Mouse (Mus musculus) liver, adult 2 months (tissue): ENCODE data around the gene Iqgap2. TPM values are rescaled to one million over a fixed set of nuclear protein-coding genes. Genes with fewer than 3 reads are reported as not detected.

Experiments
- DNase-seq: peaks from one replicate; pipeline ENCODE4 v3.0.0-alpha.2; 2011; ENCODE audit warnings: low read depth, low spot score; ENCODE audit errors: extremely low read depth
- H3K27ac ChIP-seq: fragments of 200-500 bp; replicated peaks from 2 replicates; pipeline ENCODE4 v1.5.1; 2012; ENCODE audit warnings: low read depth, mild to moderate bottlenecking, control low read depth, inconsistent platforms, low read length; ENCODE audit not compliant: insufficient read depth
- H3K27me3 ChIP-seq: fragments of 200-500 bp; 2 replicates; pipeline ENCODE4 v1.6.1; 2012; ENCODE audit warnings: mild to moderate bottlenecking, moderate library complexity, low read length, inconsistent platforms; ENCODE audit not compliant: control insufficient read depth, insufficient read depth
- H3K36me3 ChIP-seq: fragments of 200-500 bp; 2 replicates; pipeline ENCODE4 v1.6.1; 2012; ENCODE audit warnings: low read length, inconsistent platforms; ENCODE audit not compliant: control insufficient read depth, insufficient read depth
- H3K4me1 ChIP-seq: fragments of 200-500 bp; 2 replicates; pipeline ENCODE4 v1.6.1; 2011; ENCODE audit warnings: low read length; ENCODE audit not compliant: control insufficient read depth, insufficient read depth
- H3K4me3 ChIP-seq: fragments of 200-500 bp; 2 replicates; pipeline ENCODE4 v1.5.1; 2011; ENCODE audit warnings: low read depth, mild to moderate bottlenecking, control low read depth, low read length, moderate library complexity; ENCODE audit not compliant: insufficient read depth
- H3K79me2 ChIP-seq: fragments of 200-500 bp; 2 replicates; pipeline ENCODE4 v1.6.1; 2012; ENCODE audit warnings: inconsistent platforms, mild to moderate bottlenecking, low read length, moderate library complexity; ENCODE audit not compliant: control insufficient read depth, insufficient read depth
- H3K9ac ChIP-seq: fragments of 200-500 bp; 2 replicates; pipeline ENCODE4 v1.6.1; 2012; ENCODE audit warnings: low read depth, mild to moderate bottlenecking, control low read depth, inconsistent platforms, low read length
- CTCF ChIP-seq: fragments of 200-500 bp; IDR thresholded peaks from 2 replicates; pipeline ENCODE4 v1.5.1; 2011; ENCODE audit warnings: low read depth, low read length, control low read depth
- POLR2A ChIP-seq: fragments of 200-500 bp; IDR thresholded peaks from 2 replicates; pipeline ENCODE4 v1.6.1; 2011; ENCODE audit warnings: low read length, control low read depth; ENCODE audit not compliant: insufficient read depth; ENCODE audit errors: extremely low read depth
- whole genome bisulfite sequencing: fragments of 180-500 bp; shearing (Covaris S2); methylation state at CpG from one replicate; pipeline ENCODE4 v1.1.7; 2018; 5-methylcytosine and 5-hydroxymethylcytosine counted together
- polyA plus RNA-seq: library from polyadenylated mRNA; depleted of rRNA; stranded (reverse); fragments of >200 nt; gene quantifications from 2 replicates; pipeline ENCODE4 v1.2.3, GENCODE M21; 2012
- total RNA-seq: library from RNA; depleted of rRNA; stranded (reverse); fragments of >200 nt; gene quantifications from 2 replicates; pipeline ENCODE4 v1.2.3, GENCODE M21; 2014

The Iqgap2 gene
- total and polyA plus RNA-seq, 2 experiments: 21.4 to 189 TPM

DNA sequence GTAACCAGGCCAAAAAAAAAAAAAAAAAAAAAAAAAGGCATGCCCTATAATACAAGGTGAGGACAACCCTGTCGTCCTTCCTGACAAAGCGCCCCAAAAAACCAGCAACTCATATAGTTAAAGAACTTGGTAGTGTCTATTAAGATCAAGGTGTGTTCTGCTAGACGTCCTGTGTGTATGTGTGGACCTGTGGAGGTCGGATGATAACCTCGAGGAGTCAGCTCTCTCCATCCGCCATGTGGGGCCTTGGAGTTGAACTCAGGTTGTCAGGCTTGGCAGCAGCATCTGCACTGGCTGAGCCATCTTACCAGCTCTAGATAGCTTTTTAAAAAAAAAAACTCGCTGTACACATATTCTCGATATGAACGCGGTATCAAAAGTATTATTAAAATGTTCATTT is 2.4 kb downstream of the Iqgap2 start:
- WGBS: 56% methylated on average over 10 of the region's 10 CpGs
- peaks cover 43% of the 10 kb centered on the region for H3K4me1 ChIP-seq

DNA sequence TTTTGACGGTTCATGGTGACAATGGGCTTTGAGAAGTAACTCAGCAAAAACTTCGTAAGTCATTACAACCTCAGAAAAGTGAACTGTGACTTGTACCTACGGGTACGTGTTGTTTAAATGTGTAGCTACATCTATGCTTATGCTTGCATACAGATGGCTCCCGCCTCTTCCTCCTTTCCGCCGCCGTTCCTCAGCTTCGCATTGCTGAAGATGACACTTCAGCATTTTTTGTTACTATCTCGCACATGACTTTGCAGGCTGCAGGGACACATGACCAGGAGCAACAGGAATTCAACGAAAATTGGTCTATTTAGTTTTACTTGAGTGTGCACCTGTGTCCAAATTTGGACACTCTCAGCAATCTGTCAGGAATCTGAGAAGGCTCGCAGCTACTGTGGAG is 3.1 kb downstream of the Iqgap2 start:
- Histone ChIP-seq H3K4me3 (no peak overlapping the region), H3K27ac (peak overlapping the region; percentile 45; the same call in 1 of the 2 replicates), H3K27me3 (no peaks in the 10 kb centered on the region), H3K36me3 (no peaks in the 10 kb centered on the region; the same call in 1 of the 2 replicates), H3K4me1 (peaks cover 48% of the 10 kb centered on the region), H3K9ac (no peak overlapping the region), H3K79me2 (peaks cover 40% of the 10 kb centered on the region)
- DNase-seq: peak; percentile 29
- TF ChIP-seq POLR2A (no peak), CTCF (no peak)
- 72% methylated on average over 12 of the region's 12 CpGs for WGBS

More for the DNA sequence above, 2.4 kb downstream of the Iqgap2 start:
- H3K4me3 ChIP-seq: no peak overlapping the region
- 0 out of 2 replicates have a peak overlapping the region, but pooled peaks have one; percentile 20 for H3K9ac ChIP-seq
- no peaks in the 10 kb centered on the region; the same call in 1 of the 2 replicates for H3K36me3 ChIP-seq
- TF ChIP-seq POLR2A (no peak), CTCF (no peak)
- H3K27ac ChIP-seq: 0 out of 2 replicates have a peak overlapping the region, but pooled peaks have one; percentile 15
- H3K79me2 ChIP-seq: peaks cover 34% of the 10 kb centered on the region
- peak; percentile 55 for DNase-seq
- H3K27me3 ChIP-seq: no peaks in the 10 kb centered on the region

DNA sequence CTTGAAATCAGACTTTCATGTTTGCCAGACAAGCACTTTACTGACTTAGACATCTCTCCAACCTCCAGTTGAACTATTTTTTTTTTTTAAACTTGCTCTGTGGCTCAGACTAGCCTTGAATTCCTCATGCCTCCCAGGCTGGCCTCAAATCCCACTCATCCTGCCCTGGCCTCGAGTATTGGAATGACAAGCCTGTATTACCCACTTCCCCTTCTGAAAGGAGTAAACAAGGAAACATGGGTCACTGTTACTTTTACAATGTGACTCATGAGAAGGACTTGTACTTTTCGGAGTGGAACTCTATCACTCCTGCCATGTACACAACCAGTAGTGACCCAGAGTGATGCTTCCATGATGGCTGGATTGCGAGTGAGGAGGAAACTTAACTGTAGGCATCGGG is 3.6 kb downstream of the Iqgap2 start:
- TF ChIP-seq POLR2A (no peak), CTCF (no peak)
- peak; percentile 42 for DNase-seq
- Histone ChIP-seq H3K36me3 (no peaks in the 10 kb centered on the region; the same call in 1 of the 2 replicates), H3K27ac (peak overlapping the region; percentile 45), H3K27me3 (no peaks in the 10 kb centered on the region), H3K4me1 (peaks cover 48% of the 10 kb centered on the region), H3K4me3 (no peak overlapping the region), H3K9ac (no peak overlapping the region; the same call in 1 of the 2 replicates), H3K79me2 (peaks cover 40% of the 10 kb centered on the region)
- 51% methylated on average over 4 of the region's 4 CpGs for whole genome bisulfite sequencing

DNA sequence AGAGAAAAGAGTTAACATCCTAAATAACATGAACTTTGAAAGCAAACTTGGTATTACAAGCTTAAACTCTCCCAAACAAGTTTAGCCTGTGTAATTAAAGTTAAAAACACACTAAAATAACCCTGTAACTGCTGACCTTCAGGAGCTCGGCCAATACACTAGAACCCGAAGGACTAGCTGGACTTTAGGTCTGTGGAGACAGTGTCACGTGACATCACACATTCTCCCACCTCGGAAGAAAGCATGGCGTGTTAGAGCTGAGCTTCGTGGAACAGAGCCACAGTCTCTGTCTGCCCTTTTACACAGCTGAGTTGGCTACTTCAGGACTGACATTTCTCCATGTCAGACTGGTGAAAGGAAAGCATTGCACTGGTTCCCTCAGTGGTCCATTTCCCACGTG is 4.3 kb downstream of the Iqgap2 start:
- no peaks in the 10 kb centered on the region; the same call in 1 of the 2 replicates for H3K36me3 ChIP-seq
- H3K27me3 ChIP-seq: no peaks in the 10 kb centered on the region
- H3K4me3 ChIP-seq: no peak overlapping the region
- no peak overlapping the region for H3K9ac ChIP-seq
- WGBS: 36% methylated on average over 7 of the region's 7 CpGs
- peaks cover 54% of the 10 kb centered on the region for H3K4me1 ChIP-seq
- peak overlapping the region; percentile 86 for H3K27ac ChIP-seq
- peak; percentile 91 for DNase-seq
- H3K79me2 ChIP-seq: peaks cover 43% of the 10 kb centered on the region
- no peak for TF ChIP-seq POLR2A
- TF ChIP-seq CTCF: no peak

DNA sequence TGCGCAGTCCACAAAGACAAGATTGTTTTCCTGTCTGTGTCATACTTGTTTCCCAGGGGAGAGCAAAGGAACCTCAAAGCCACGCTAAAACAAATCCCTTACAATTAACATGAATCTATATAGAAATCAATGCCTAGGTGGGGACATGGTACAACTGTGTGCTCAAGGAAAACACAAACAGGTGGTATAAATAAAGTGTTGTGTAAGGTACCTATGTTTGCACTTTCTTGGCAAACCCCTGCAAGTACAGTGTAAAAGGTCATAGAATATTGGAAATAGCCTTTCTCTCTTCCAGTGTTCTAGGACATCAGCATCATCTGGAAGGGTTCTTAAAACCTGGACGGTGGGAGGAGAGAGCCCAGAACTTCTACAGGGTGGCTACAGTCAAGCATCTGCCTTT is 7.3 kb downstream of the Iqgap2 start:
- Histone ChIP-seq H3K79me2 (peaks cover 48% of the 10 kb centered on the region), H3K36me3 (no peaks in the 10 kb centered on the region; the same call in 1 of the 2 replicates), H3K4me3 (no peak overlapping the region), H3K9ac (no peak overlapping the region), H3K4me1 (peaks cover 61% of the 10 kb centered on the region), H3K27me3 (no peaks in the 10 kb centered on the region), H3K27ac (peak overlapping the region; percentile 81)
- TF ChIP-seq POLR2A: no peak
- TF ChIP-seq CTCF: no peak
- DNase-seq: peak; percentile 85
- 27% methylated on average over 3 of the region's 3 CpGs for WGBS

DNA sequence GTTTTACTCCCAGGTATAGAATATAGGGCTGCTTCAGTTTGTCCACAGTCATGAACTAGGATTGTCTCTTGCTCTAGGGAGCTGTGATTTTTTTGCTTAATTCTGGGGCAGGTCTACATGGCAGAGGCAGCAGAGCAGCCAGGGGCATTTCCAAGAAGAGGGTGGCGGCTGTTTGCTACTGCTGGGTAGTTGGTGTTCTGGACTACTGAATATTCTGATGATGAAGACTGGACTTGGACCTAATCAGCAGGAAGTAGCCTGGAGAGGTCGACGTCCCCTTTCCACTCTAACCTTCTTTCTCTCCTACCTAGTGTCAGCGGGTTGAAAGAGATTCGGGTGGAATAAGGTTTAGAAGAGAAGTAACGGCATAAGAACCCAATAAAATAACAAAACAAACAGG is 9.7 kb downstream of the Iqgap2 start:
- Histone ChIP-seq H3K27me3 (no peaks in the 10 kb centered on the region), H3K36me3 (no peaks in the 10 kb centered on the region; the same call in 1 of the 2 replicates), H3K4me3 (no peak overlapping the region), H3K4me1 (peaks cover 46% of the 10 kb centered on the region), H3K9ac (no peak overlapping the region; the same call in 1 of the 2 replicates), H3K79me2 (peaks cover 53% of the 10 kb centered on the region), H3K27ac (peak overlapping the region; percentile 75)
- DNase-seq: peak; percentile 86
- 14% methylated on average over 6 of the region's 6 CpGs for WGBS
- TF ChIP-seq CTCF: no peak
- TF ChIP-seq POLR2A: no peak
